Mouse (Mus musculus): Measurements from ENCODE around the gene Gm45711. TPM values are rescaled to one million over a fixed set of nuclear protein-coding genes. Genes with fewer than 3 reads are reported as not detected.
A peak's percentile ranks its signal among the peaks of the same experiment; 100 is the strongest.

Gm45711 gene
- total and polyA plus RNA-seq, 2 experiments from 2014 or later: not detected

DNA sequence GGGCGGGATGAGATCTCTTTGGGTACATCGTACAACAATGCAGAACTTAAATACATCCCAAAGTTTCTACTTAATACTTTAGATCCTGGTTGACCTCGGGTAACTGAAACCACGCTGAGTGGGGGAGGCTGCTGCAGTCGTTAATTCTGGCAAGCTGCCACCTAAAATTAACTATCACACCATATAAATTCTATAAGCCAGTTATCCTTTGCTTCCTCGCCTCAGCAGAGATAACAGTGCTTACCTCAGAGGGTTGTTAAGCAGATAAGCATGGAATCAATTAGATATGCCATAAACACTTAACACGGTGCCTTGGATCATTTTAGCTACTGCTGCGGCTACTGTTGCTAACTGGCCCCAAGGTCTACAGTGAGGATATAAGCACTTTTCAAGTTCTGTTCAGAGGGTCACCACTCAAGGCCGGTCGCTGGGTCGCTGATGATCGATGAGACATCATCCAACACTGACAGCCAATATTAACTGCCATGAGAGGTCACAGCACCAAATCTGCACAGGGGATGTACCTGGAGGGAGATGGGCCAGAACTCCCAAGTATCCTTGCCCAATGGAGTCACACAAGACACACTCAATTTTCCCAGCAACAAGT lies 67.7 kb downstream of the Gm45711 start:
- H3K9me3 ChIP-seq (ENCODE audit: low read length): no peaks in the 10 kb centered on the region
- no peak overlapping the region for H3K27ac ChIP-seq
- no peaks in the 10 kb centered on the region for H3K27me3 ChIP-seq (ENCODE audit: insufficient read depth, low read length)
- H3K4me2 ChIP-seq (ENCODE audit: low read depth, low read length): no peak overlapping the region
- DNase-seq (ENCODE audit: low spot score) (no peak), ATAC-seq (no peak)
- peaks cover 65% of the 10 kb centered on the region for H3K36me3 ChIP-seq (ENCODE audit: insufficient read depth, low read length)
- no peak for TF ChIP-seq CTCF (IDR thresholded peaks at IDR 0.05; ENCODE audit: low read depth)
- H3K9ac ChIP-seq (replicated peaks; ENCODE audit: low read length): no peak overlapping the region
- no peak overlapping the region for H3K4me3 ChIP-seq (ENCODE audit: low read length)
- 74% methylated on average over 12 of the region's 12 CpGs for WGBS
- no peaks in the 10 kb centered on the region; the same call in 1 of the 2 replicates for H3K4me1 ChIP-seq (ENCODE audit: insufficient read depth, low read length)

DNA sequence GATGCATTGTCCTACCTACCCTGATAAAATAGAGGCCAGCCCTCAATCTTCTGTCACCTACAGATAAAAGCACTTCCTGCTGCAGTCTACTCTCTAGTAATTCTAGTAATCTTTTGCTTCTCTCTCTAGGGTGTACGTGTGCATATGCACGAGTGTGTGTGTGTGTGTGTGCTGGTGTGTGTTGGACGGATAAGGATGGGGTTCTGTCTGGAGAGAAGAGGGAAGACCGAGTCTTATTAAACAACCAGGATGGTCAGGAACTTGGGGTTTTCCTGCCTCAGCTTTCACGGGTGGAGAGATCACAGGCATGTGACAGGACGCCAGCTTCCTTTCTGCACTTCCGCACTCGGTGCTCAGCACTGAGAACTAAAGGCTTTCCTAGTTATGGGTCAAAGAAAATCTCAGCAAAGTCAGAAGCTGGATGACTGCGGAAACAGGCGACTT lies 70.4 kb downstream of the Gm45711 start:
- WGBS: 88% methylated on average over 10 of the region's 10 CpGs
- Histone ChIP-seq H3K4me2 (ENCODE audit: low read depth, low read length) (no peak overlapping the region), H3K9ac (replicated peaks; ENCODE audit: low read length) (no peak overlapping the region), H3K36me3 (ENCODE audit: insufficient read depth, low read length) (peaks cover 82% of the 10 kb centered on the region), H3K4me3 (ENCODE audit: low read length) (no peak overlapping the region), H3K27ac (no peak overlapping the region), H3K4me1 (ENCODE audit: insufficient read depth, low read length) (no peaks in the 10 kb centered on the region), H3K9me3 (ENCODE audit: low read length) (no peaks in the 10 kb centered on the region), H3K27me3 (ENCODE audit: insufficient read depth, low read length) (no peaks in the 10 kb centered on the region)
- no peak for TF ChIP-seq CTCF (IDR thresholded peaks at IDR 0.05; ENCODE audit: low read depth)
- ATAC-seq (no peak), DNase-seq (ENCODE audit: low spot score) (no peak)

- peak; percentile 39; the same call in 1 of the 2 replicates for ATAC-seq
- H3K4me1 ChIP-seq (ENCODE audit: insufficient read depth, low read length): no peaks in the 10 kb centered on the region
- peak; percentile 67 for TF ChIP-seq CTCF (IDR thresholded peaks at IDR 0.05; ENCODE audit: low read depth)
- no peaks in the 10 kb centered on the region for H3K27me3 ChIP-seq (ENCODE audit: insufficient read depth, low read length)
- no peak overlapping the region for H3K27ac ChIP-seq
- peaks cover 71% of the 10 kb centered on the region for H3K36me3 ChIP-seq (ENCODE audit: insufficient read depth, low read length)
- H3K4me3 ChIP-seq (ENCODE audit: low read length): no peak overlapping the region
- no peak overlapping the region for H3K9ac ChIP-seq (replicated peaks; ENCODE audit: low read length)
- no peak overlapping the region for H3K4me2 ChIP-seq (ENCODE audit: low read depth, low read length)
- peak; percentile 56 for DNase-seq (ENCODE audit: low spot score)
- WGBS: 45% methylated on average over 6 of the region's 6 CpGs
- no peaks in the 10 kb centered on the region for H3K9me3 ChIP-seq (ENCODE audit: low read length)
Observed at GRCm38 (mm10) chr8:104234573-104234972, 75.3 kb downstream of the Gm45711 start.

- no peak for TF ChIP-seq CTCF (IDR thresholded peaks at IDR 0.05; ENCODE audit: low read depth)
- no peaks in the 10 kb centered on the region for H3K9me3 ChIP-seq (ENCODE audit: low read length)
- no peak overlapping the region for H3K9ac ChIP-seq (replicated peaks; ENCODE audit: low read length)
- no peak overlapping the region for H3K27ac ChIP-seq
- no peaks in the 10 kb centered on the region for H3K27me3 ChIP-seq (ENCODE audit: insufficient read depth, low read length)
- H3K4me1 ChIP-seq (ENCODE audit: insufficient read depth, low read length): no peaks in the 10 kb centered on the region
- DNase-seq (ENCODE audit: low spot score): no peak
- H3K4me3 ChIP-seq (ENCODE audit: low read length): no peak overlapping the region
- no peak overlapping the region for H3K4me2 ChIP-seq (ENCODE audit: low read depth, low read length)
- no peak for ATAC-seq
- WGBS: 94% methylated on average over 5 of the region's 5 CpGs
- peaks cover 69% of the 10 kb centered on the region for H3K36me3 ChIP-seq (ENCODE audit: insufficient read depth, low read length)
Observed at GRCm38 (mm10) chr8:104232919-104233318, 77.0 kb downstream of the Gm45711 start.

- Histone ChIP-seq H3K27me3 (ENCODE audit: insufficient read depth, low read length) (no peaks in the 10 kb centered on the region), H3K36me3 (ENCODE audit: insufficient read depth, low read length) (peaks cover 69% of the 10 kb centered on the region), H3K4me3 (ENCODE audit: low read length) (no peak overlapping the region), H3K4me1 (ENCODE audit: insufficient read depth, low read length) (no peaks in the 10 kb centered on the region), H3K4me2 (ENCODE audit: low read depth, low read length) (no peak overlapping the region), H3K9me3 (ENCODE audit: low read length) (no peaks in the 10 kb centered on the region), H3K27ac (no peak overlapping the region), H3K9ac (replicated peaks; ENCODE audit: low read length) (no peak overlapping the region)
- no peak for TF ChIP-seq CTCF (IDR thresholded peaks at IDR 0.05; ENCODE audit: low read depth)
- 99% methylated on average over 4 of the region's 4 CpGs for WGBS
- DNase-seq (ENCODE audit: low spot score) (no peak), ATAC-seq (no peak)
Observed at GRCm38 (mm10) chr8:104232039-104232438, 77.8 kb downstream of the Gm45711 start.

Other genes with a start within 250 kb of the Gm45711 start
- gene Cdh5, start 208.5 kb downstream of the Gm45711 start, total RNA-seq (2014; rRNA removed): 18.3 and 19.7 TPM in 2 replicates
- gene Cdh5, start 208.5 kb downstream of the Gm45711 start, polyA plus RNA-seq (2015; fragmentation: Nextera tagmentation; extraction: Ambion mirVana): 8.4 and 8.9 TPM in 2 replicates
- gene Bean1, start 139.6 kb downstream of the Gm45711 start, total RNA-seq (2014; rRNA removed): 32.5 and 33.3 TPM in 2 replicates
- 8.3 and 9.2 TPM in 2 replicates for gene Bean1, start 139.6 kb downstream of the Gm45711 start, polyA plus RNA-seq (2015; fragmentation: Nextera tagmentation; extraction: Ambion mirVana)
- gene Tk2, start 61.5 kb downstream of the Gm45711 start, total RNA-seq (2014; rRNA removed): 46.7 and 50.9 TPM in 2 replicates
- gene Tk2, start 61.5 kb downstream of the Gm45711 start, polyA plus RNA-seq (2015; fragmentation: Nextera tagmentation; extraction: Ambion mirVana): 44.4 and 45.1 TPM in 2 replicates
- gene Cklf, start 59.2 kb downstream of the Gm45711 start, total RNA-seq (2014; rRNA removed): 31.6 and 33.6 TPM in 2 replicates
- 34.1 and 34.3 TPM in 2 replicates for gene Cklf, start 59.2 kb downstream of the Gm45711 start, polyA plus RNA-seq (2015; fragmentation: Nextera tagmentation; extraction: Ambion mirVana)
- gene Cmtm2a, start 16.9 kb downstream of the Gm45711 start, total RNA-seq (2014; rRNA removed): 1.2 TPM in 1 of 2 replicates, not detected in the other
- gene Cmtm2a, start 16.9 kb downstream of the Gm45711 start, polyA plus RNA-seq (2015; fragmentation: Nextera tagmentation; extraction: Ambion mirVana): not detected in 2 replicates
- not detected in 2 replicates for gene Cmtm1, start 64 bp upstream of the Gm45711 start, total RNA-seq (2014; rRNA removed)
- not detected in 2 replicates for gene Cmtm1, start 64 bp upstream of the Gm45711 start, polyA plus RNA-seq (2015; fragmentation: Nextera tagmentation; extraction: Ambion mirVana)
- gene Gm11020, start 11.5 kb upstream of the Gm45711 start, total RNA-seq (2014; rRNA removed): not detected in 2 replicates
- gene Gm11020, start 11.5 kb upstream of the Gm45711 start, polyA plus RNA-seq (2015; fragmentation: Nextera tagmentation; extraction: Ambion mirVana): not detected in 2 replicates
- not detected in 2 replicates for gene Cmtm2b, start 12.1 kb upstream of the Gm45711 start, total RNA-seq (2014; rRNA removed)
- gene Cmtm2b, start 12.1 kb upstream of the Gm45711 start, polyA plus RNA-seq (2015; fragmentation: Nextera tagmentation; extraction: Ambion mirVana): not detected in 2 replicates
- 23.1 and 27.2 TPM in 2 replicates for gene Cmtm3, start 29.3 kb upstream of the Gm45711 start, total RNA-seq (2014; rRNA removed)
- 41.9 and 42.6 TPM in 2 replicates for gene Cmtm3, start 29.3 kb upstream of the Gm45711 start, polyA plus RNA-seq (2015; fragmentation: Nextera tagmentation; extraction: Ambion mirVana)
- 38.4 and 40.5 TPM in 2 replicates for gene Cmtm4, start 85.7 kb upstream of the Gm45711 start, total RNA-seq (2014; rRNA removed)
- gene Cmtm4, start 85.7 kb upstream of the Gm45711 start, polyA plus RNA-seq (2015; fragmentation: Nextera tagmentation; extraction: Ambion mirVana): 2.7 and 2.9 TPM in 2 replicates
- gene Dync1li2, start 133.0 kb upstream of the Gm45711 start, total RNA-seq (2014; rRNA removed): 59.0 and 59.1 TPM in 2 replicates
- 71.1 and 73.9 TPM in 2 replicates for gene Dync1li2, start 133.0 kb upstream of the Gm45711 start, polyA plus RNA-seq (2015; fragmentation: Nextera tagmentation; extraction: Ambion mirVana)
- 0.32 and 0.84 TPM in 2 replicates for gene Terb1, start 199.8 kb upstream of the Gm45711 start, total RNA-seq (2014; rRNA removed)
- 0.60 and 0.83 TPM in 2 replicates for gene Terb1, start 199.8 kb upstream of the Gm45711 start, polyA plus RNA-seq (2015; fragmentation: Nextera tagmentation; extraction: Ambion mirVana)
- 32.9 and 44.4 TPM in 2 replicates for gene Nae1, start 224.6 kb upstream of the Gm45711 start, total RNA-seq (2014; rRNA removed)
- gene Nae1, start 224.6 kb upstream of the Gm45711 start, polyA plus RNA-seq (2015; fragmentation: Nextera tagmentation; extraction: Ambion mirVana): 105 and 109 TPM in 2 replicates
- 2.0 and 2.3 TPM in 2 replicates for gene Car7, start 224.6 kb upstream of the Gm45711 start, total RNA-seq (2014; rRNA removed)
- gene Car7, start 224.6 kb upstream of the Gm45711 start, polyA plus RNA-seq (2015; fragmentation: Nextera tagmentation; extraction: Ambion mirVana): 3.1 and 3.5 TPM in 2 replicates

Measured in hindbrain, postnatal 0 days (tissue).